Mouse (Mus musculus): ENCODE results near the gene Spr.

Spr gene

DNA sequence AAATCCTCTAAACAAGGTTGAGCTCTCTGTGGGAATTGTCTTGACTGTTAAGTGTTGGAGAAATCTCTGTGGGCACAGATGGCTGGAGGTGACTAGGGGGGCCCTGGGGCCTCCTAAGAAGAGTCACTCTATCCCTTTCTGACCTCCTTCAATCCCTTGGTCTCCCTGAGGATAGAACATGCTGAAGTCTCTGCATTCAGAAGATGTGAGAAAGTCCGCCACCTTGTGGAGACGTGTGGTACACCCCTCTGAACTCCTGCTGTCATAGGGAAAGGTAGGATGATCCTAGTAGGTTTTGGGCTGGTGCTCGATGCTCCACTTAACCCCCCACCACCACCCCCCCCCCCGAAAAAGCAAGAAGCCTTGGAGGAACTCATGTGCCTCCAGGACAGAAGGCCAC is 5.9 kb downstream of the Spr start:
- peak; percentile 69 to 88 for DNase-seq

DNA sequence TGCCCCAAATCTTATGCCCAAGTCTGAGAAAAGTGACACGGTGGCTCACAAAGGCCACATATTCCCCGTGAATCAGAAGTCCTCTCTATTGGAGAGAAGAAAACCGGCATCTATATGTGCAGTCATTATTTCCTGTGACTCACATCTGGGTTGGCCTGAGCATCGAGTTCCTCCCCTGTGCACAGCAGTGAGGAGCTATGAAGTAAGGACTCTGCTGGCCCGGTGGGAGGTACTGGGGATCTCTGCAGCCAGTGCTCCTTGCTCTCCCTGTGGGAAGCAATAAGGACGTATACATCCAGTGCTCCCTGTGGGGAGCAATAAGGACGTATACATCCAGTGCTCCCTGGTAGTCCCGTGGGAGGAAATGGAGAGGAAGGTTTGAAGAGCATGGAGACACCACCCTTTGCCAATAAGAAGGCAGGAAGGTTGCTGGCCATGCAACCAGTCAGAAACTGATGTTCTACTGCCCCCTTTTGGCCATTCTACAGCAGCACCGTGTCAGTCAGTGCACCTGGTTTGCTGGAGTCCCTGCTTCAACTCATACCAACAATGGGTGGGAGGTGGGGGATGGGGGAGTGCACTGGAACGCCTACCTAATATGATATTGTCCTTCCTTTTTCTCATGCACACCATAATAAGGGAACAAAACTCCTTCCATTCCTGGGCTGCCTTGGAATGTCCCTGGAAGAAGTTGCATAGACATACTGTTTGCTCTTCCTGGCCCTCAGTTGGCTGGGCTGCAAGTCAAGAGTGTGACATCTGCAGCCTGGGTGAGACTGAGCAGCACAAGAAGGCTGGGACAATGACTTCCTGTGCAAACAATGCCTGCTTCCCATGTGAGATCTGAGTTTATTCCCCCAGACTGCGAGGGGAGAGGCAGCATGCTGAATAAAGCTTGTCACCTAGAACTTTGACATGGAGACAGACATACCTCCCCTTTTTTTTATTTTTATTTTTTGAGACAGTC is 19.7 kb downstream of the Spr start:
- peak; percentile 64 to 66 for DNase-seq

DNA sequence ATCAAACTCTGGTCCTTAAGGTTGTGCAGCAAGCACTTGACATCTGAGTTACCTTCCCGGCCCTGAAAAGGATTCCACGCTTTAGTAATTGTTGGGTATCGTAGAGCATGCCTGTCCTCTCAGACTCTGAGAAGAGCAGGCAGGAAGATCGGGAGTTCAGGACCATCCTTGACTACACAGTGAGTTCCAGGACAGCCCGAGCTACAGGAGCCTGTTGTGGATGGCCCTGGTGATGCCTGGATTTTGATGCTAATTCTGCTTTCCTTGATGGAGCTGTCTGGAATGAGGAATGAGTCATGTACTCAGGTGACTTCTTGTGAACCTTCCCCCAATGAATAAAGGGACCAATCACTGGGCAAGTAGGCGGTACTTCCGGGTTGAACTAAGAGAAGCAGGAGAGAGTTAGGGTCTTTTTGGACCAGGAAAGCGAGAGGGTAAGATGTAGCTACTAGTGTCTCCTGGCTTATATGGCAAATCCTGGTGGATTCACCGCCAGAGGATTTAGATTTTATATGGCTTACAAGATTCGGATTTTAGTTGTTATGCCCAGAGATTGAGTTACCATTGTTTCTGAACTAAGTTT is 32.4 kb downstream of the Spr start:
- no peak for DNase-seq

DNA sequence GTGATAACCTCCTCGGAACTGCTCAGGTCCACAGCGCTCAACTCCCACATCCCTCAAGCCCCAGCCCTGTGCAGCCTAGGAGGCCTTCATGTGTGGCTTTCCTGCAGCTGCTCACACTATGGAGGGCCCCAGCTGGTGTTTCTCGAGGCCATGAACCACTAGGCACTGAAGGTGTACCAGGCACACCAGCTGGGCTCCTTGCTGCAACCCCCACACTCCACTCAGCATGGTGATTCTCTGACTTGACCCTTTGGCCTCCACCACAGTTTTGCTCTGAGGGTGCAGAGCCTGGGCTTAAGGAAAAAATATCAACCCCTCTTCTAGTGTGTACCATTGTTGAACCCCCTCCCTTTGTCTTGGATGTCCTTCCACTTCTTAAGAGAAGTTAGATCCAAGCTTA is 34.2 kb downstream of the Spr start:
- no peak for DNase-seq

DNA sequence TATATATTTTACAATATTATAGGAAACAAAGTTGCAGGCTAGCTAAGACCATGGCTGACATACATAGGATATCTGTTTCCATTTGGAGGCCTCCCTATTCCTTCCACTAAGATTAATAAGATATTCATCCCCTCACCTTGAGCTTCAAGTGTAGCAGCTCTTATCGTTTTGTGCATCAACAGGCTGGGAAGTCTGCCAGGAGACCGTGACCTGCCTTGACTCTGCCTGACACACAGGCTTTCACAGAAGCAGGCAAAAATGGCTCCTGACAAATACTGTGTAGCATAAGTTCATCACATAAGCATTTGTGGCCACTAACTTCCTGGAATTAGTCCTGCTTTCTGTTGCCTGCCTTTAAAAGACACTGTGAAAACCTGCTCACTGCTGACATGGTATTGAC is 41.1 kb downstream of the Spr start:
- DNase-seq: peak; percentile 21 to 45

DNA sequence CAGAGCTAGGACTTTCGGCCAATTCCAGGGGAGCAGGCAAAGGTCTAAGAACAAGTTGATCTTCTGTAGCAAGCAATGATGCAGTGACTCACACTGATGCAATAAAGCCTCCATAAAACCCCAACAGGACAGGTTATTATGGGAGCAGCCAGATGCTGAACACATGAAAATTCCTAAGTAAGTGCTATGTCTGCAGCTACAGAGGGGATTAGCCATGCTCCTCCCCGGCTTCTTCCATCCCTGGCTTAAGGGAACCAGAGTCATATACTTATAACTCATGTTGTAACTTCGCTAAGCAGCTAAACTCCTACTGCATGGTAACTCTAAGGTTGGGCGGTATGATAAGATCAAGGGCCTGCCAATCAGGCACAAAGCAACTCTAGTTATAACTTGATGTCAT is 50.1 kb downstream of the Spr start:
- DNase-seq: no peak

DNA sequence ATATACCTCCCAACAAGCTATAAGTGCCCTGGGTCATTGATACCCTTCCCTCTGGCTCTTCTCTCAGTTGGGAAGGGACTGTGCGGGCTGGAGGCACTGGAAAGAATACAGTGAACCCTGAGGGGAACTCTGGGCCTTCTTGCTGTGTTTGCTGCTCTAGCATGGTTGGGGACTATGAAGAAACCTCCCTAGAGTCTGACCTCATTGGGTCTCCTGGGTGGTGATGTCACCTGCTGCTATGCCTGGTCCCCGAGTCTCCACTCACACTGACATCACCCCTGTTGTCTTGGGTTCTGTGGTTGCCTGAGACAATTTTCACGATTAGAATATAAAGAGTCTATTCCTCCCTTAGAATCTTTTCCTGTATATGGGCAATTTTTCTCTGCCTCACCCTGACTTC is 50.9 kb downstream of the Spr start:
- no peak for DNase-seq
